Mouse (Mus musculus) limb, embryonic 11.5 days (tissue): ENCODE results near the gene Accs. TPM values are rescaled to one million over a fixed set of nuclear protein-coding genes. Genes with fewer than 3 reads are reported as not detected.
A peak's percentile ranks its signal among the peaks of the same experiment; 100 is the strongest.

ENCODE experiments used
- ATAC-seq: fragments of 200-750 bp; cut with Nextera tagmentation; 2 replicates; pipeline ENCODE4 v1.8.0; 2017; ENCODE audit warnings: low read depth; ENCODE audit not compliant: insufficient number of reproducible peaks, low FRiP score, low TSS enrichment
- DNase-seq: peaks from one replicate; pipeline ENCODE4 v3.0.0-alpha.2; 2015; ENCODE audit warnings: low spot score
- H3K27ac ChIP-seq: fragments of 300-500 bp; sonication (generic); replicated peaks from 2 replicates; pipeline ENCODE4 v1.5.1; 2014; ENCODE audit warnings: low read depth, mild to moderate bottlenecking, low read length
- H3K27me3 ChIP-seq: fragments of 300-500 bp; sonication (generic); 2 replicates; pipeline ENCODE4 v1.6.1; 2014; ENCODE audit warnings: mild to moderate bottlenecking, low read length, mixed read lengths; ENCODE audit not compliant: control insufficient read depth, insufficient read depth
- H3K36me3 ChIP-seq: fragments of 300-500 bp; sonication (generic); 2 replicates; pipeline ENCODE4 v1.6.1; 2014; ENCODE audit warnings: mild to moderate bottlenecking, low read length, moderate library complexity, mixed read lengths; ENCODE audit not compliant: control insufficient read depth, insufficient read depth
- H3K4me1 ChIP-seq: fragments of 300-500 bp; sonication (generic); 2 replicates; pipeline ENCODE4 v1.6.1; 2014; ENCODE audit warnings: low read length, mixed read lengths; ENCODE audit not compliant: control insufficient read depth, insufficient read depth
- H3K4me2 ChIP-seq: fragments of 300-500 bp; sonication (generic); 2 replicates; pipeline ENCODE4 v1.6.1; 2014; ENCODE audit warnings: low read depth, mild to moderate bottlenecking, moderate library complexity; ENCODE audit not compliant: severe bottlenecking
- H3K4me3 ChIP-seq: fragments of 300-500 bp; sonication (generic); 2 replicates; pipeline ENCODE4 v1.5.1; 2014; ENCODE audit warnings: low read depth, low read length
- H3K9ac ChIP-seq: fragments of 300-500 bp; sonication (generic); 2 replicates; pipeline ENCODE4 v1.6.1; 2014; ENCODE audit warnings: mild to moderate bottlenecking, low read length
- H3K9me3 ChIP-seq: fragments of 300-500 bp; sonication (generic); 2 replicates; pipeline ENCODE4 v1.6.1; 2016; ENCODE audit warnings: low read length; ENCODE audit not compliant: control insufficient read depth
- WGBS: fragments of 180-500 bp; shearing (Covaris S2); extraction: QIAGEN DNeasy Blood & Tissue Kit; methylation state at CpG from one replicate; pipeline ENCODE4 v1.1.7; 2014; 5-methylcytosine and 5-hydroxymethylcytosine counted together
- polyA plus RNA-seq: library from polyadenylated mRNA; unstranded; fragments of >200 nt; fragmentation: Nextera tagmentation; extraction: Ambion mirVana; gene quantifications from 2 replicates; pipeline ENCODE4 v1.2.1, GENCODE M21; 2014

The Accs gene
- polyA plus RNA-seq, 1 experiment from 2014 or later: 9.0 TPM

GRCm38 (mm10) chr2:93802947-93803346 lies 46.8 kb downstream of the Accs start:
- peaks cover 4% of the 10 kb centered on the region; the same call in 1 of the 2 replicates for H3K36me3 ChIP-seq
- H3K27ac ChIP-seq: no peak overlapping the region
- no peaks in the 10 kb centered on the region for H3K4me1 ChIP-seq
- H3K4me3 ChIP-seq: no peak overlapping the region
- ATAC-seq: no peak
- DNase-seq: no peak
- H3K4me2 ChIP-seq: no peak overlapping the region
- H3K9ac ChIP-seq: no peak overlapping the region
- H3K27me3 ChIP-seq: no peaks in the 10 kb centered on the region
- 96% methylated on average over 2 of the region's 2 CpGs for WGBS
- no peaks in the 10 kb centered on the region for H3K9me3 ChIP-seq

- Histone ChIP-seq H3K27ac (no peak overlapping the region), H3K4me2 (no peak overlapping the region), H3K36me3 (peaks cover 4% of the 10 kb centered on the region; the same call in 1 of the 2 replicates), H3K4me1 (no peaks in the 10 kb centered on the region), H3K4me3 (no peak overlapping the region), H3K27me3 (no peaks in the 10 kb centered on the region), H3K9ac (no peak overlapping the region), H3K9me3 (no peaks in the 10 kb centered on the region)
- WGBS: 87% methylated on average over 7 of the region's 7 CpGs
- ATAC-seq: no peak
- DNase-seq: no peak
These were observed 48.6 kb downstream of the Accs start for GRCm38 (mm10) chr2:93801097-93801496.

GRCm38 (mm10) chr2:93797162-93797795 lies 52.5 kb downstream of the Accs start:
- ATAC-seq (no peak), DNase-seq (no peak)
- Histone ChIP-seq H3K4me1 (no peaks in the 10 kb centered on the region), H3K27ac (no peak overlapping the region), H3K9ac (no peak overlapping the region), H3K4me3 (no peak overlapping the region), H3K36me3 (peaks cover 2% of the 10 kb centered on the region; the same call in 1 of the 2 replicates), H3K4me2 (no peak overlapping the region), H3K27me3 (no peaks in the 10 kb centered on the region), H3K9me3 (no peaks in the 10 kb centered on the region)
- 85% methylated on average over 19 of the region's 19 CpGs for WGBS

- Histone ChIP-seq H3K4me1 (peaks cover 5% of the 10 kb centered on the region; the same call in 1 of the 2 replicates), H3K9ac (no peak overlapping the region), H3K36me3 (no peaks in the 10 kb centered on the region; the same call in 1 of the 2 replicates), H3K27ac (no peak overlapping the region), H3K4me3 (no peak overlapping the region), H3K27me3 (no peaks in the 10 kb centered on the region), H3K9me3 (no peaks in the 10 kb centered on the region), H3K4me2 (no peak overlapping the region)
- ATAC-seq: no peak
- WGBS: 92% methylated on average over 5 of the region's 5 CpGs
- DNase-seq: no peak
These were observed 55.4 kb downstream of the Accs start for GRCm38 (mm10) chr2:93794375-93794774.

- ATAC-seq: no peak
- no peak overlapping the region for H3K9ac ChIP-seq
- 55% methylated on average over 13 of the region's 13 CpGs for WGBS
These were observed 57.9 kb downstream of the Accs start for GRCm38 (mm10) chr2:93791516-93792499.

GRCm38 (mm10) chr2:93790798-93791345 lies 58.9 kb downstream of the Accs start:
- ATAC-seq (no peak), DNase-seq (no peak)
- WGBS: 85% methylated on average over 4 of the region's 4 CpGs
- H3K4me1 ChIP-seq: peaks cover 7% of the 10 kb centered on the region
- H3K4me2 ChIP-seq: no peak overlapping the region
- H3K9me3 ChIP-seq: no peaks in the 10 kb centered on the region
- no peaks in the 10 kb centered on the region for H3K27me3 ChIP-seq
- H3K4me3 ChIP-seq: no peak overlapping the region
- H3K9ac ChIP-seq: no peak overlapping the region
- no peak overlapping the region for H3K27ac ChIP-seq
- no peaks in the 10 kb centered on the region; the same call in 1 of the 2 replicates for H3K36me3 ChIP-seq

More at GRCm38 (mm10) chr2:93791516-93792499, 57.9 kb downstream of the Accs start:
- Histone ChIP-seq H3K36me3 (no peaks in the 10 kb centered on the region; the same call in 1 of the 2 replicates), H3K27me3 (no peaks in the 10 kb centered on the region), H3K9me3 (no peaks in the 10 kb centered on the region), H3K4me2 (no peak overlapping the region), H3K27ac (no peak overlapping the region), H3K4me3 (no peak overlapping the region), H3K4me1 (peaks cover 5% of the 10 kb centered on the region; the same call in 1 of the 2 replicates)
- no peak for DNase-seq

- Histone ChIP-seq H3K4me1 (peaks cover 21% of the 10 kb centered on the region), H3K4me2 (no peak overlapping the region), H3K9ac (no peak overlapping the region), H3K27ac (no peak overlapping the region), H3K36me3 (no peaks in the 10 kb centered on the region; the same call in 1 of the 2 replicates), H3K9me3 (no peaks in the 10 kb centered on the region), H3K4me3 (no peak overlapping the region), H3K27me3 (no peaks in the 10 kb centered on the region)
- ATAC-seq (no peak), DNase-seq (no peak)
- 83% methylated on average over 5 of the region's 5 CpGs for WGBS
These were observed 61.2 kb downstream of the Accs start for GRCm38 (mm10) chr2:93788557-93788956.

GRCm38 (mm10) chr2:93786175-93786574 lies 63.6 kb downstream of the Accs start:
- H3K4me1 ChIP-seq: peaks cover 16% of the 10 kb centered on the region
- 40% methylated on average over 4 of the region's 4 CpGs for WGBS
- ATAC-seq: no peak
- no peak overlapping the region for H3K9ac ChIP-seq
- no peaks in the 10 kb centered on the region; the same call in 1 of the 2 replicates for H3K27me3 ChIP-seq
- H3K4me2 ChIP-seq: no peak overlapping the region
- peak; percentile 89 for DNase-seq
- no peaks in the 10 kb centered on the region for H3K9me3 ChIP-seq
- H3K36me3 ChIP-seq: no peaks in the 10 kb centered on the region; the same call in 1 of the 2 replicates
- H3K4me3 ChIP-seq: no peak overlapping the region
- H3K27ac ChIP-seq: no peak overlapping the region
